Mouse (Mus musculus): ENCODE measurements around the gene Zfp1.
A peak's percentile ranks its signal among the peaks of the same experiment; 100 is the strongest.

The Zfp1 gene

DNA sequence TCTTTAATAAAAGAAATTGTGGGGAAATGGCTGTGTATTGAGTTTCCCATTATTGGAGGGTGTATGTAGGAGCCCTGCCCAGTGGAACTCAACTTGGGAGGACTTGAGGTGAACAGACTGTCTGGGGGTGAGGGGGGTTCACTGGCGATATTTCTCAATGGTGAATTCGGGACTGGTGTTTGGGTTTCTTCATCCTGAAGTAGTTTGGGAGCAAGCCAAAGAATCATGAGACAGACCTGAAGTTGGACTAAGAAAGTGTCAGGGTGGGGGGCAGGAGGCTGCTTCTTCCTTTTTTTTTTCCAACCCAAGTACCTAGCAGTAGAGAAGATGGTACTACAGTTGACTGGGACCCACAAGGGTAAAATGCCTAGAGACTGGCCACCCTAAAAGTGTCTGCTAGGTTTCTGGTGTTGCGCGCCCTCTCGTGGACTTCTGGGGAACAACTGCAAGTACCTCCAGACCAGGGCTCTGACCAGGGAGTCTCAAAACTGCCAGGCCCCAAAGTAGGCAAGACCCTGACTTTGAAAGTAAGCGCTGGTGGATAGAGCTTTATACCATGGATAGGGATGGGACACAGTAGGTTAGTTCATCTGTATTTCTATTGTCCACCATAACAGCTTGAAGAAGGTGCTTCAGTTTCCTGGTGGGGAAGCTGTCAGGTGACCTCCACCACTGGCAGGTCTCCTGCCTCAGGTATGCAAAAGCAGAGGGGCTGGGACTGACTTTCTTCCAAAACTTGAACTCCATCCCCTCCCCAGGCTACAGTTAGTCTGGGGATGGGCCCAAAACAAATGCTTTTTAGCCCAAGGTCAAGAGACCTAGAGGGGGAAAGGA is 17.3 kb upstream of the Zfp1 start:
- peak in 1 of 2 experiments; percentile 37 for DNase-seq

- DNase-seq, result no peak
These were observed 16.7 kb upstream of the Zfp1 start for GRCm38 (mm10) chr8:111626528-111626820.

DNA sequence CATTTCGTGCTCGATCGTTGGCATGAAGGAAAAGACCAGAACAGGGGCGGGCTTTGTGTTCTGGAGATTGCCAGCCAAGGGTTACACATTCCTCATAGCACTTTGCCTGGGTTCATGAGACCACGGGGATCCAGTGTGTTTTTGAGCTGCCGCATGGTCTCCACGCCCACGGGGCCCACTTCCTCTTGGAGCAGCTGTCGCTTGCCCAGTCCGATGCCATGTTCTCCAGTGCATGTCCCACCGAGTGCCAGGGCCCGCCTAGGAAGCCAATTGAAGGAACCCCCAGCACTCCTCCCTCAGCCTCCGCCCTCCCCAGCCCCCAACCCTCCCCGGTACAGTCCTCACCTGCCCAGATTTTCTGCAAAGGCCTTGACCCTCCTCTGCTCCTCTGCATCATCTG is 16.3 kb upstream of the Zfp1 start:
- DNase-seq, result no peak

DNA sequence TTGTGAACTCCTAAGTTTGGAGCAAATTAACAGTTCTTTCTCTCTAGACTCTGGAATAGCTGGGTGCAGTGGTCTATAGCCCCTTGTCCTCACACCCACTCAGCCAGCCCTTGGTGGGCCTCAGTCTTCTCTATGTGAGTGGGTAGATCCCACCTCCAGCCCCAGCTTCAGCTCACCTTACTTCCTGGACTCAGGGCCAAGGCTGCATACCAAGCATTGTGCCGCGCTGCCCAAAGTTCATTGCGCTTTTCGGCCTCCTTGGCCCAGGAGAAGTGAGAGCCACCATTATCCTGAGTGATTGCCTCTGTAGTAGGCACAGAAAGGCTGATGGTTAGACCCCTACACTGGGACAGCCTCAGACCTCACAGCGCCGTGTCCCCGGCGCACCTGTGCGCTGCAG is 15.3 kb upstream of the Zfp1 start:
- no peak for DNase-seq

DNA sequence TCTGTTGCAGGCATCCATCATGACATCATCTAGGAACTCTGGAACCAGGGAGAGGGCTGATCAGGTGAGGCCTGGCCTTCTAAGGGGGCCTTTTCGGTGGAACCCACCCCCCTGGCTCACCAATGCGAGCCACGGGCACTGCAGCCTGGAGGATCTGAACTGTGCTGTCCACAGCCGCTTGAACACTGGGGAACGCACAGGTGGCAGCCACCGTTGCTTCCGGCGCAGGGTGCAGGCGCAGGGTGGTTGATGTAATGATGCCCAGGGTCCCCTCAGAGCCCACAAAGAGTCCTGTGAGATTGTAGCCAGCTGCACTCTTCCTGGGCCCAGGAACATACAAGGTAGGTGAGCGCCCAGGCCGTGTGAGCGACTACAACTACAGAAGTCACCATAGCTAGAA is 14.8 kb upstream of the Zfp1 start:
- DNase-seq, result peak; percentile 42 to 65

DNA sequence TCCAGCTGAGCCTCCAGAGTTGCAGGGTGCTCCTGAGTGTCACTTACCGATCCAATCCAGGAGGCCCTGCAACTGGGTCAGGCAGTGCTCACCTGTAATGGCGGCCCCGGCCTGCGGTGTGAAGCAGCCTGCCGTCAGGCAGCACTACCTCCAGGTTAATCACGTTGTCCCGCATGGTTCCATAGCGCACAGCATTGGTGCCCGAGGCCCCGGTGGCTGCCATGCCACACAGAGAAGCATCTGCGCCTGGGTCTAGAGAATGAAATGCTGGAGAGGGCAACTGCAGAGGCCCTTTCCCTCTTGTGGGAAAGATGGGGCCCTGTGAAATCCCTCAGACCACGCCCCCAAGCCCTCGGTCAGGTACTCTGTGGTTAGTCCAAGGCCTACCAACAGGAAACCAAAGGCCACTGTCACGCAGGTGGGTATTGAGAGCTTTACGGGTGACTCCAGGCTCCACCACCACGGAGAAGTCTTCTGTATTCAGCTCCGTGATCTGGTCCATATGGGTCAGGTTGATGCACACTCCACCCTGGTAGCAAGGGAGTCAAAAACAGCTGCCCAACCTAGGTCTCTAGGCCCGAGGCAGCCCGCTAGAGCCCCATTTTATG is 14.2 kb upstream of the Zfp1 start:
- DNase-seq, result no peak

DNA sequence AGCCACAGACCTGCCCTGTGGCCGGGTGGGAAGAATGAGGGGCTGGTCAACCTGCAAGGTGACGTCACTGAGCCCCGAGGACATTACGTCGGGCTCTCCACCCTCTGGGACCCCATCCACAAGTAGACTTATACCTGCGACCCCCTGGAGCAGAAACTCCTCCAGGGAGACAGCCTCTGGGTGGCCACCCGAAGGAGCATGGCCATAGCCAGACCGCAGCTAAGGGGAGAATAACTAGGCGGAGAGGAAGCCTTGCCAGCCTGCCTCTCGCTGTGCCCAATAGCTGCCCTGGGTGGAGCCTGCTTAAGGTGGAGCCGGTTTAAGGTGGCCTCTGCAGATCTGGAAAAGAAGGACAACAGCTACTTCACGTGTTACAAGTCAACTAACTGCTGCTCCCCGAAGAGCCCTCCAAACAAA is 13.1 kb upstream of the Zfp1 start, which contains the start of gene Ldhd:
TSS of gene Ldhd (minus strand) at position 270 of the 417 bp plus-strand sequence.
- no peak for DNase-seq

- DNase-seq, result no peak
These were observed 11.6 kb upstream of the Zfp1 start for GRCm38 (mm10) chr8:111631589-111631988.

DNA sequence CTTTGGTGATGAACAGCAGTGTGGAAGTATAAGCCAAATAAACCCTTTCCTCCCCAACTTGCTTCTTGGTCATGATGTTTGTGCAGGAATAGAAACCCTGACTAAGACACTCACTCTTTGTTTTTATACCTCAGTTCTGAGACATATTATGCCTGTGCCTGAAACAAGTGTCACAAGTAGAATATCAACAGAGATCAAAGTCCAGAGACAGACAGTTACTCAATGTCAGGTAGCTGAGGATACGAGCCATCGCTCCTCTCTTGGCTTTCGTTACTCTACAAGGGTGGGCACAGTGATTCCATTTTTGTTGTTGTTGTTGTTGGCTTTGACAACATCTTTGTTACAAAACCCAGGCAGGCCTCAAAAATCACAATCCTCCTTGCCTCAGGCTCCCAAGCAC is 10.2 kb upstream of the Zfp1 start:
- no peak for DNase-seq

- no peak for DNase-seq
These were observed 5.1 kb upstream of the Zfp1 start for GRCm38 (mm10) chr8:111638086-111638485.

DNA sequence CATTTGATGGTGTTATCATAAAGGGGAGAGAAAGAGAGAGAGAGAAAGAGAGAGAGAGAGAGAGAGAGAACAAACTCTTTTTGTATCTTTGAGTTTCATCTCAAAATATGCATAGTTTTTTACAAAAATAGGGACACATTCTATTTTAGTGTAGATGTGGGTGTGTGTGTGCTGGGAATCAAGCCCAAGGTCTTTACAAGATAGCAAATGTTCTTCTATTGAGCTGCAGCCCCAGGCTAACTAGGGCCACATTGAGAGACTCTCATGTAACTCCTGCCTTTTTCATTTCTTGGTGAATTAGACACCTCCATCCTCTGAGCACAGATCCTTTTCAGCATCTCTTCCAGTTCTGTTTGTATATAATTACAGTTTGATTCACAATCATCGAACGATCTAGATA is 2.1 kb upstream of the Zfp1 start:
- DNase-seq, result no peak

DNA sequence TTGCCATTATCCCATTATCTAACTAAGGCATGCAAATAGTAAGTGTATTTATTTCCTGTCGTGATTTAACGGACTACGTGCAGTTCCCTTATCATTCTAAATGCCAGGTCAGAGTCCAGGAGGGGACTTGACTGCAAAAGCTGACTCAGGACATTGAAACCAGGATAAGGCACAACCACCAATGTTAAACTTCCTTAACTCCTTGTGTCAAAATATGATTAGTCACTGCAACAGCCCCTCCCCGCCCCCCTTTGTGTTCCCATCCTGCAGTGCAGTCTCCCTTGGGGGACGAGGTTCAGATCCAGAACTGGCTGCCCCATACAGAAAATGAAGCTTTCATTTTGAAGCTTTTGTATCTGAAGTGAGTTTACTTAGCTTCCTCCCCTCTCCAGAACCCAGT is 705 bp upstream of the Zfp1 start:
- DNase-seq, result no peak

- DNase-seq, result no peak
These were observed 300 bp upstream of the Zfp1 start for GRCm38 (mm10) chr8:111642939-111643263.

- peak; percentile 27 to 63 for DNase-seq
These were observed 1.3 kb downstream of the Zfp1 start for GRCm38 (mm10) chr8:111644286-111645051.

- DNase-seq, result no peak
These were observed 2.5 kb downstream of the Zfp1 start for GRCm38 (mm10) chr8:111645715-111646114.

DNA sequence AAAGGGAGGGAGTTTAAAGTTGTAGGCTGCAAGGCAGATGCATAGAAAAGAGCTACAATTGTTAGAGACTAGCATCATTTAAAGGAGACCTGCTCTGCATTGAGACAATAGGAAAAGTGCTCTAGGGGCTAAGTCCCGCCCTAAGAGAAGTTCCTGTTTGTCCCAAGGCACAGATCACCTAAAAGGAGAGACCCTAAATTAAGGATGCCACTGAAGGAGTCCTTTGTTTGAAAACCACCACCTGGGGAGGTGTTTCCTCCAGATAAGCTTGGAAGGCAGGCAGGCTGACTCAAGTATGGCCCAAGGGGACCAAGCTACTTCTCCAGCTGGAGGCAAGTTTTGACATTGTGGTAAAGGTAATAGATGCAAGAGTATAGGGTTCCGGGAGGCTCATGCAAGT is 5.6 kb downstream of the Zfp1 start:
- no peak for DNase-seq

DNA sequence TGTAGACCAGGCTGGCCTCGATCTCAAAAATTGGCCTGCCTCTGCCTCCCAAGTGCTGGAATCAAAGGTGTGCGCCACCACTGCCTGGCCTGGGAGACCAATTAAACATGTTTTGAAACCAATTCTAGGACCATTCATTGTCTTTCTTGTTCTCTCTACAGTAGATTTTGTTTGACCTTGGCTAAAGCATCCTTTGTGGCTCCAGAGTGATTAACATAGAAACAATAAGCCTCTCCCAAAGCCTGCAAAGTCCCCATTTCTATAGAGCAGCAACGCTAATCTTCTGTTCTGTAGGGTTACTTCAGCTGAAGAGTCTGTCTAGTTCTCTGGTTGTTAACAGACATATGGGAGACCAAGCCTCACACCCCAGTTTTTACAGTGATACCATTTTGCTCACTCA is 7.5 kb downstream of the Zfp1 start:
- DNase-seq, result no peak

DNA sequence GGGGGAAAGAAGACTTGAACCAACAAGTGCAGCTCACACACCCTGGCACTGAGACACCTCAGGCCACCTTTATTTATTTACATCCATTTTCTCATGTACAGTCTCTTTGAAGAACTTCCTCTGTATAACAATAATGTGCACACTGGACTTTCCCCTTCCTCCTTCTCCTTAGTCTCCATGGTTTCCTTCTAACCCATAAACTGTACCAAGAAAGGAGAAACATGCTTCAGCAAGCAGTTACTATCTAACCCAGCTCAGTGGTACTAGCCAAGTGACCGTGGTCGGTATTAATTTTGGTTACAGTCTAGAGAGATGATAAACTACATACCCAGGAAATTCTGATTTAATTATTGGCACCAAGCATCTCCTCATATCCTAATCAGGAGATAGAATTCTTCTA is 10.3 kb downstream of the Zfp1 start:
- no peak for DNase-seq

DNA sequence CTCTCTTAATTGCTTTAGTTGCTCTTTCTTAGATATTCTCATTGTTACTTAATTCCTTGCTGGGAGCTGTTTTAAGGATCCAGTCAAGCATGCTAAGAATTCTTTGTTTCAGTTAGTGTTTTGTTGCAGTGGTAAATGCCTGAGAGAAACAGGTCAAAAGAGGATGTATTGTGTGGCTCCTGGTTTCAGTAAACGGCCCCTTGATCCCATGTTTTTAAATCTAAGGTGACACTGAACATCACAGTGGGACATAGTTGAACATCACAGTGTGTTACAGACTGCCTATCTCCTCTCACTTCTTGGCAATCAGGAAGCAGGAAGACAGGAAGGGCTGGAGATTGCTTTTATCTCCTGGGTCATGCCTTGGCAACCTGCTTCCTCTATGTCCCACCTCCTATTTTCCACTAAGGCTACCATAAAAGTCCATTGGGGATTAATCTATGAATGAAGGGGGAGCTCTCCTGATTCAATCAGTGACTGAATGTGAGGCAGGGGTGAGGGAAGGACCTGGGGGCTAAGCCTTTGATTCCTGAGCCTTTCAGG is 14.2 kb downstream of the Zfp1 start:
- DNase-seq, result no peak

DNA sequence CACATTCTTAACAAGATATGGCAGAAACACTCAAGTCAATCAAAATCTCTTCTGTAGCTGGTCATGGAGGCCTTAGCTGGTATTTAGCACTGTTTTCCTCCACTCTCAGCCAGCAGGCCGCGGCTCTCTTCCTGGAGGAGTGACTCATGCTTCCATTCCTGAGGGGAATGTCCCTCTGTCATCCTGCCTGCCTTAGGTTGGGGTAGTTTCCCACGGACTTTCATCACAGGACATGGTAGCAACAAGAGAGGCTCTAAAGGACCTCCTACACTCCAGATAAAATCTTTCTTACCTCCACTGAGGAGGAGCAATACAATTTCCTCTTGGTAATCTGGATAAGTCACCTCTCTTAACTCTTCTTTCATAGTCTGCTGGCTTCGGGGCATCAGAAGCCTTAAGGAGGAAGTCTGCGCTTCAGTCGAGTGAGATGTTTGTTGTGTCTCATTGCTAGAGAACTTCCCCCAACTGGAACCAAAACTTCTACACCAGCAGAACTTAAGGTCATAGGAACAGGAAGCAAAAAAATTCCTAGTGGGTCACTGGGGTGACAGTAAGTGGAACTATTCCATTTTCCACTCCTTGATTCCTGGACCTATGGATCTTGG is 15.7 kb downstream of the Zfp1 start:
- DNase-seq, result no peak

DNA sequence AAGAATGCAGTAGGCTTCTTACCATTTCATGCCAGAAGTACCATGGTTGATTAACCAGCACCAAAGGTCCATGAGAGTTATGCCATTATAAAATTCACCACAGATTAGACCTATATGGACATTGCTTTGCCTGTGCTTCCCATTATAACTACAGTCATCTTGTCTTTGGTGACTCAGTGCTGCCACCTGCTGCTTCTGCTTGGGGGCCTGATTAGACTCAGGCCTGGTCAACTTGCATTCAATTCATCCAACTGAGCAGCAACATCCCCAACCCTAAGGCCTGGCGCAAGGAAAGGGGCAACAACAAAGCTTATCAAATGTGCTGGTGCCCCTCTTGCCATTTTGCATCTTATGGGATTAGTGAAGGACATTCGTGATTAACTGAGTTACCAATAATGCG is 19.3 kb downstream of the Zfp1 start:
- DNase-seq, result peak; percentile 28 to 42

GRCm38 (mm10) chr8:111666751-111667150 is 23.6 kb downstream of the Zfp1 start:
- no peak for DNase-seq

GRCm38 (mm10) chr8:111676237-111676636 is 33.0 kb downstream of the Zfp1 start:
- DNase-seq, result peak in 1 of 2 experiments; percentile 13

All from thymus, adult 18-20 months (tissue).